Mouse (Mus musculus) heart, postnatal 4 days (tissue): ENCODE measurements around the gene Hivep2. TPM values are rescaled to one million over a fixed set of nuclear protein-coding genes. Genes with fewer than 3 reads are reported as not detected.

Source experiments
- DNase-seq: peaks from one replicate; pipeline ENCODE4 v3.0.0; 2021
- total RNA-seq, 2 experiments: library from RNA; stranded (reverse); gene quantifications; 2 replicates each; pipeline ENCODE4 v1.2.3; 2021

Gene Hivep2
- 10 to 100 TPM; 28.9 to 30.1 TPM for total RNA-seq

DNA sequence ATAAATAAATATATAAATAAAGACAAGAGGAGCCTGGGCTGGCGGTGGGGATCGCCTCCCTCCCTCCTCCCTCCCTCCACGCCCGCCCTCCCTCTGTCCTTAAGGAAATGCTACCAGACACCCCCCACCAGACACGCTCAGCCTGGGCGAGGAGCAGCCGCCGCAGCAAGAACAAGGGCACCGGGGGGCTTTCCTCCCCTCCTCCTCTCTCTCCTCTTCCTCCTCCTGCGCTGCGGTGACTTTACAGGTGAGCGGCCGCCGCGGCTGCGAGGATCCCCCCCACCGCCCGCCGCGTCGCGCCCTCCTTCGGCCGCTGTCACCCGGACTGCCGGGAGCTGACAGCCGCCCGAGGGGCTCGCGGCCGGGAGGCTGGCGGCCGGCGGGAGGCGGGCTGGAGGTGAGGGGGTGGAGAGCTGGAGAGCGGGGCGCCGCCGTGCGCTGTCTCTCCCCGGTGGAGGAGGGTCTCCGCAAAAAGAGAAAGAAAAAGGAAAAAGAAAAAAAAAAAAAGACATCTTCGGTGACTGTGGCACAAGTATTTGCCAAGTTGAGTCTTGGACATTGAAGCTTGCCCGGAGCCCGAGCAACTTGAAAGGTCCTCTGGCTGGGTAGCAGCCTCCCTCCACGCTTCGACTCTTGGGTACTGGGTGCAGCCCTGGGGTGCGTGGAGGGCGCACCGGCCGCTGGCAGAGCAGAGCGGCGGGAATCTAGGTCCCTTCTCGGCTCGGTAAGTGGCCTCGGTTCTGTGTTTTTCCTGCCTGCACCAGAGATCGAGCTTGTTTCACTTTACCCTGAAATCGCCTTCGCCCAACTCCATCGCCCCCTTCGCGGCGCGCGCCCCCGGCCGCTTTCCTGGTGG is at the start of gene Hivep2:
Hivep2 (plus strand) TSS at position 102 of the 856 bp plus-strand sequence.
- peak; percentile 71 for DNase-seq

DNA sequence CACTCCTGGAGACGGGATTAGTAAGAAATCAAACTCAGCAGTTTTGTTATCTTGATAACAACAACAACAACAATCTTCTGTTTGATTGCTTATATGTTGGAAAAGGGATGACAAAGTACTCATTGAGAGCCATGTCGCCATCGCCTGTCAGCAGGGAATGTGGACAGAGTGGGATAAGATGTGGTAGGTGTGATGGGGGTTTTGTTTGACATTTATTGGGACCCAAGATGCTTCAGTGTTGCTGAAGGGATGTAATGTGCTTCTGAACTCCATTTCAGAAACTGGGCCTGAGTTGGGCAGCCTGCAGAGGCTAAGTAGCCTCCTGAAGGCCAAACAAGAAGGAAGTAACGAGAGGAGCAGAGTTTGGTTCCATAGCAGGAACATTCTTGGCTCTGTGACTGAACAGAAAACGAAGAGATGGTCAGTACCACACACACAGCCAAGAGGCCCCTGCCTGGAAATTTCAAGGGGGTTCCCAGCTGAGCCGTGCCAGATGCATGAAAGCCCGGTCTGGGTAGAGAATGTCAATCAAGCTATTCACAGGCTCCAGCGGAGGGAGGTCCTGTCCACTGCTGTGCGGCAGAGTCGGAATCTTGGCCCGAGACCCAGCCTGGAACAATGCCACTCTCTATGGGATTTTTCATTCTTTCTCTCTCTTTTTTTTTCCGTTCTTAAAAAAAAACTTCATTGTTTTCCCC is 49.1 kb upstream of the Hivep2 start:
- peak; percentile 82 for DNase-seq

DNA sequence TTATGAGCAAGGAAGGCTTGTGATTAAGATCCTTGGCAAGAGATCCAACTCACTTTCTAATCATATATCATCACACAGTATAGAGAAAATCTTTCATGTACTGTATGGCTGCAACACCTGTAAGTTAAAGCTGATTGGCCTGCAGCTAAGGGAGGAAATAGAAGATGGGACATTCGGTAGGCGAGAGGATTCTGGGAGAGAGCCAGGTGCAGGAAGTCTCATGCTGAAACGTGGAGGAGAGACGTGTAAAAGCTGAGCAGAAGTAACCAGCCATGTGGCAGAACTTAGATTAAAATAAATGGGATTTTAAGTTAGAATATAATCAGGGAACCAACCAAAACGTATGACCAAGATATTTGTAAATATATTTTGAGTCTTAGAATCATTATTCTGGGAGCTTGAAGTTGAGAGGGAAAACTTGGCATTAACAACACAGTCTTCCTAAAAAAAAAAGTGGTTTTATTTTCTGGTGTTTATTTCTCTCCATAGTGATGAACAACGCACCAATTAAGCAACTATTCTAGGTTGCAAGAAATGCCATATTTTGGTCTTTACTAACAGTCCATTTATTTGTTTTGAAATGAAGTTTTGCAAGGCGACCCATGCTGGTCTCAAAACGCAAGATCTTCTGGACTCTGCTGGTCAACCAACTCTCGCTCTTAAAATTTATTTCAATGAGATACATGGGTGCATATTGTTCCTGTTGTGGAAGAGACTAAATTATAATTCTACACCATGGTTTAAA is 44.1 kb upstream of the Hivep2 start:
- no peak for DNase-seq

DNA sequence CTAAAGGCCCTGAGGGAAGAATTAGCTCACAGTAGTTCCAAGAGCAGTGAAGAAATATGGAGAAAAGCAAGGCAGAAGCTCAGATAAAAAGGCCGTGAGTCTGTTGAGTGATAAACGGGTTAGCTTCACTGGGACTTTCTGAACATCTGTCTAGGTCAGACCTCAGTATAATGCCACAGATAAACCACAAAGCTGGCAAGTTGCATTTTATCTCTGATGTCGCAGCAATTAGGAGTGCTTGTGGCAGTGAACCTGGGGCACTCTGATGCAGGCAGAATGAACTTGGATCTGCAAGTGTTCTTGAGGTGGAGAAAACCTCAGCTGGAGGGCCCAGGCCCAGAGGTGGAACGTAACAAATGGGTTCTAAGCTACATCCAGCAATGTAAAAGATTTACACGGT is 36.6 kb upstream of the Hivep2 start:
- DNase-seq = no peak

DNA sequence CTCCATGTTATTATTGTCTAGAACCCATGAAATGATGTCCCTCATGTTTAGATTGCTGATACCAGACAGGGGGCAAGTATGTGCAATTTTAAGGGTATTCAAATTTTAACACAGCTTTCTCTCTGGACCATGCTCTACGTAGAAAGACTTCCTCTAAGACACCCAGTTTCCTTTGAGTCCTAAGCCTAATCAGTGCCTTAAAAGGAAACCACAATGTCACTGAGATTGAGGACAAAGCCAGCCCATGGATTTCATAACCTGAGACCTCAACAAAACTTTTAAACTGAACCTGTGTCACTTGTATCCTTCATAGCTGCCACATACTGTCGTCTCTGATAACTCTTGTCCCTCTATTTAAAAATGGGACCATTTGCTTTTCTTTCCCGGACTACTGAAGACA is 33.7 kb upstream of the Hivep2 start:
- no peak for DNase-seq

DNA sequence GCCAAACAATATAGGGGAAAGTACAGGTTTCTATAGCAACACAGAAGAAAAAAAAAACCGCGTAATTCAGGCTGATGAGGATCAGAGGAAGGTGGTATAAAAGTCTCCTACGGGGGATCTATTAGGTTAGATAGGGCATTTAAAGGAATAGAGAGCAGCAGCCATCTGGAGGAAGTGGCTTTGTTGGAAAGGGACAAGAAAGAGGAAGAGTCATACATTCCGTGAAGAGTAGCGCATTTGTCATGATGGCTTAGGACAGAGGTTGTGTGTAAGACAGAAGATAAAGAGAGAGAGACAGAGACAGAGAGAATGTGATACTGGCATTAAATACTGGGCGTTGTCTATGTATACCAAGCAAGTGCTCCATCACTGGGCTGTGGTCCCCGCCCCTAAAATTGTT is 32.6 kb upstream of the Hivep2 start:
- DNase-seq = no peak

DNA sequence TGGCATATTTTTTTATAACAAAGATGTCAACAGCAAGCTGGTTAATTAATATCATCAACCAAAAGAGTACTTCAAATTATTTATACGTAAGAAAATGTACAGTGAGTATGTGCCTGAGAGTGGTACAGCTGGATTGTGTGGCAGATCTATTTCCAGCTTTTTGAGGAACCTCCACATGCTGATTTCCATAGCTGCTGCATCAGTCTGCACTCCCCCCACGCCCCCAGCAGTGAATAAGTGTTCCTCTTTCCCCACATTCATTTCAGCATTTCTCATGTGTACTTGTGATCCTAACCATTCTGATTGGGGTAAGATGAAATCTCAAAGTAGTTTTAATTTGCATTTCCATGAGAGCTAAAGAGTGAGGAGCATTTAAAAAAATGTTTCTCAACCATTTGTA is 30.2 kb upstream of the Hivep2 start:
- DNase-seq = no peak

DNA sequence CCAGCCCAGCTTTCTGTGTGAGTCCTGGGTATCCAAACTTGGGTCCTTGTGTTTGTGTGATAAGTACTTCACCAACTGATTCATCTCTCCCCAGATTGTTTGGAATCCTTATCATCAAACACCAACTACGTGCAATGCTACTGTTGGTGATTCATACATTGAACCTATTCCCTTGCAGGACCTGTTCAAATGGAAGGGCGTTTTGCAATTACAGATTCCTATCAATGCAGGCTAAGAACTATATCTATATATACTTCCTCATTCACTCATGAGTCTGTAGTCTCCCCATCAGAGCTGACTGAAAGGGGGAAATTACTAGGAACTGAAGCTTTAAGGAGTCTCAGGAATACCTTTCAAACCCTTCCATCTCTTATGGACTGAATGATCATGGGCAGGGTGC is 24.5 kb upstream of the Hivep2 start:
- no peak for DNase-seq

DNA sequence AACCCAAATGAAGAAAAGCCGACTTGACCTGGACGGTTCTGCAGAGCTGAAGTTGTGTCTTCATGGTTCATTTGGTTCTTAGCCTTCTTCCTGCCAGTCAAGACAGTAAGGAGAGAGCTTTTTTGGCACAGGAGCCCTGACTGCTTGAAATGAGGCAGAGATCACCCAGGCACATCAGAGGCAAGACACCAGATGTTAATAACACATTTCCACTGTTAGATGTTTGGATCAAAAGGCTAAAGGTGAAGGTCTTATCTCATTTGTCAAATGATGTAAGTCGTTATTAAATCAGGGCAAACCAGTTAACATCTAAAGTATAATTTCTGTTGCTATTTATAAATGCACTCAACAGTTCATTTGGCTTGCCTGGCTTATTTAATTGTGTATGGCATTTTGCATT is 22.2 kb upstream of the Hivep2 start:
- no peak for DNase-seq

DNA sequence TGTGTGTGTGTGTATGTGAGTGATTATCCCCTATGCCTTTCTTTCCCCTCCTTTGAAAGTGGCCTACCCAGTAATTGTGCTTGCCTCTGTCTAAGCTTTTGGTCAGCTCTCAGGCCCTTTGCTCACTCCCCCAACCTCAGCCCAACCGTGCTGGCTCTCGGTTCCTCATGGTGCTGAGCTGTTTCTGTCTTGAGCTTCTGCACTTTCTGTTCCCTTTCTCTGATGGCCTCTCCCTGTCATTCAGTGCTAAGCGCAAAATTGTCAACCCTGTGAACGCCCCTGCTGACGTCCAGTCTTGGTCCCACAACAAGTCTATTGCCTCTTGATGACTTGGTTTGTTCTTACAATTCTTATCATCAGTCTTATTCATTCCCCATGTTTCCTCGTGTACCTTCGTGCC is 19.4 kb upstream of the Hivep2 start:
- no peak for DNase-seq

DNA sequence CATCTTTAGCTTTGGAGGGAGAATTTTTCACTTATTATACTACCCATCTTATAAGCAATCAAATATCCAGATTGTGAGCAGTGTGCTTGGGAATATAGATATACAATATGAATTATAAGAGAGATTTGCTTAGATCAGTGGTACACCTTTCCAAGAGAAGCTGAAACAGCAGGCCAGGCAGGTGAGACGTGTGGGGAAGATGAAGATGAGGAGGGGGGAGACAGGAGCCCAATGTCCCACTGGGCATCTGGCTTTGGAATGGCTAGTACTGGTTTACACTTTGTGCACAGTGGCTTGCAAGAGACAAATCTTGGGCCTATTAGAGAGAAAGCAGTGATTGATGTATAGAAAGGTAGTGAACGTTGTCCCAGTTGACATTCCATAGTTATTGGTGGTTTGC is 2.9 kb upstream of the Hivep2 start:
- DNase-seq = no peak

DNA sequence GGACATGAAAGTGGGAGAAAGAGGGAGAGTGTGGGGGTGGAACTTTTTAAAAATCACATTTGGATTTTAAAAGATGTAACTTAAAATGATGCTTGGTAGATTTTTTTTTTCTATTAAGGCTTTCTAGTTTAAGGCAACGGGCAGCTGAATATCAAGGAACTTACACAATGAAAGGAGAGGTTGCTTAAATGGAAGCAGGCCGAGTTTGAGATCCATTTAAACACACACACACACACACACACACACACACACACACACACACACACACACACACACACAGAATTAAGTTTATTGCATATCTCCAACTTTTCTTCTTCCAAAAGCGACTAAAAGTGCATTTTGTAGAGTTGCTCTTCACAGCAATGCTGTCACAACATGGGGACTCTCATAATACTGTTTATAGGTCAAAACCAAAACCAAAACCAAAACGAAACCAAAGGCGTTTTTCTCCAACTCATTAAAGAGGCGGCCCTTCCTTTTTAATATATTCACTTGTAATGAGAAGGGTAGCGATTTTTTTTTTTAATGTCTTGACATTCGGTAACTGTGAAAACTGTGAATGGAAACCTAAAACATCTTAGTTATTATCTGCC is 1.9 kb upstream of the Hivep2 start:
- DNase-seq = no peak

DNA sequence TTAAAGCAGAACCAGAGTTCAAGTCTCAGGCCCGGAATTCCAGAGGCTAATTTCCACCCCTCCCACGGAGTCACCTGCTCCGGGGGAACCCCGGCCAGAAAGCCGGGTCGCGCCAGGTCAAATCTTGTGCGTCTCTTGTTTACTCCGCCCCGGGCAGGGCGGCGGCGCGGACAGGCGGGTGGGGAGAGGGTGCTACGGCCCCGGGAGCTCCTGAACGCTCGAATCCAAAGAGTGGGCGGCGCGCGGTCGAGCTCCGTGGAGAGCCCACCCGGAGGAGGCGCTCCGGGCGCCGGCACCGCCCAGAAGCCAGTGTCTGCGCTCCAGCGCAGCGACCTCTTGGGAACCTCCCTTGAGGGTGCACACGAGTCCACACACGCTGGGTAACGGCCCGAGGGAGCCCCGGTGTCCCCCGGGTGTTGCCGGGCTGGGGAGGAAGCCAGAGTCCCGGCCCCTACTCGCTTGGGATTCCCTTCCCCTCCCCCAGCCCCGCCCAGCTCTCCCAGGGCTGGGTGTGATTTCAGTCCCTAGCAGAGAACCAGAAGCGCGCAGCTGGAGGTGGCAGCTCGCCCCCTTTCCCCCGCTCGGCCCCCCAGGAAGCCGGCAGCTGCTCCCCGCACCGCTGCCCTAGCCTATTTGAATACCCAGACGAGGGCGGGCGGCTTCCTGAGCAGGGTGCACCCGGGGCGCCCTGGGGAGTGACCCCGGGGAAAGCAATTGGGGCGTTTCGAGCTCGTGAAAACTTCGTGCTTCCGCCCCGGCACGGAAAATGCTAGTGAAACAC is 1.2 kb upstream of the Hivep2 start:
- peak; percentile 93 for DNase-seq

DNA sequence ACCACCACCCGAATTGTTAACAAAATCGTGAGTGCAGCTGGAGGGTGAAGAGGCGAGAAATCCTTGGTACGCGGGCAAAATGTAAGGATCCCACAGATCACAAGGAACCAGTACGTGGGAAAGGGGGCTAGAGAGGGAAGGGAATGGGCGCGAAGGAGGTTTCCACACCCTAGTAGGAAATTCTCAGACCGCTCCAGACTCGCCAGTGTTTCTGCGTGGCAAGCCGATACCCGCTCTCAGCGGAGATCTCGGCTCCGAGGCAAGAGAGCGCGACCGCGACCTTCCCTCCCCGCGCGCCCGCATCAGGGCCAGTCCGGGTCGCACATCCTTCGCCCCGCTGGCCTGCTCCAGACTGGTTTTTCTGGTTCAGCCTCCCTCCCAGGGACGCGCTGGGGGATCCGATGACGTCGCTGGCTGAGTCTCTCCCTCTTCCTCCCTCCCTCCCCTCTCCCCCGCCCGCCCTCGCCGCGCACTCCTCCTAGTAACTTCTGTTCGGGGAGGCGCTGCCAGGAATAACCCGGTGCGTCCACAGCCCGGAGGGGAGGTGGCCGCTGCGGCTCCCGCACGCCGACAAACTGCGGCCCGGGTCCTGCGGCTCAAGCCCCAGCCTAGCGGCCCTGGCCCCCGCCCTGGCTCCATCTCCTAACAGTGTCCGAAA is 430 bp upstream of the Hivep2 start:
- peak; percentile 92 for DNase-seq

DNA sequence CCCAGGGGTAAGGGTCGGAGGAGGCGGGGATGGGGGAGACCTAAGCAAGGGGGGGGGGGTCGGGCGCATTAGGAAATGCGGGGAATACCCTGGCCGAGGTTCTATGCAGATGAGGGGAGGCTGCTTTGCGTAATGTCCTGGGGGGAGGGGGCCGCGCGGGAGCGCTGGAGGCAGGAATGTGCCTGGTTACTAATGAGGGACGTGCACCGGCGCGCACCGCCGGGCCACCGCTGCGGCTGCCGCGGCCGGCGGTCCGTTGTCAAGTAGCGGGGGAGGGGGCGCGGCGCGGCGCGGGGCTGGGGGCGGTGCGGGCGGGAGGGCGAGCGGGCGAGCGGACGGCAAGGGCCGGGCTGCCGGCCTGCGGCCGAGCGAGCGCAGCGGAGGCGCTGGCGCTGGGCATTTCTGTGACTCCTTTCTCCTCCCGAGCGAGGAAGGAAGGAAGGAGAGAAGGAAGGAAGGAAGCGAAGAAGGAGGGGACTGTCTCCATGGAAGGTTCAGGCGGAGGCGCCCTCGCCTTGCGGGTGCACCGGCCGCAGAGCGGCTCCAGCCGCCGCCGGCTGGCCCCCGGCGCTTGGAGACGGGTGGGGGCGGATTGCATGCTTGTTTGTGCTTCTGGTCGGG is 1.1 kb downstream of the Hivep2 start:
- DNase-seq = peak; percentile 85

DNA sequence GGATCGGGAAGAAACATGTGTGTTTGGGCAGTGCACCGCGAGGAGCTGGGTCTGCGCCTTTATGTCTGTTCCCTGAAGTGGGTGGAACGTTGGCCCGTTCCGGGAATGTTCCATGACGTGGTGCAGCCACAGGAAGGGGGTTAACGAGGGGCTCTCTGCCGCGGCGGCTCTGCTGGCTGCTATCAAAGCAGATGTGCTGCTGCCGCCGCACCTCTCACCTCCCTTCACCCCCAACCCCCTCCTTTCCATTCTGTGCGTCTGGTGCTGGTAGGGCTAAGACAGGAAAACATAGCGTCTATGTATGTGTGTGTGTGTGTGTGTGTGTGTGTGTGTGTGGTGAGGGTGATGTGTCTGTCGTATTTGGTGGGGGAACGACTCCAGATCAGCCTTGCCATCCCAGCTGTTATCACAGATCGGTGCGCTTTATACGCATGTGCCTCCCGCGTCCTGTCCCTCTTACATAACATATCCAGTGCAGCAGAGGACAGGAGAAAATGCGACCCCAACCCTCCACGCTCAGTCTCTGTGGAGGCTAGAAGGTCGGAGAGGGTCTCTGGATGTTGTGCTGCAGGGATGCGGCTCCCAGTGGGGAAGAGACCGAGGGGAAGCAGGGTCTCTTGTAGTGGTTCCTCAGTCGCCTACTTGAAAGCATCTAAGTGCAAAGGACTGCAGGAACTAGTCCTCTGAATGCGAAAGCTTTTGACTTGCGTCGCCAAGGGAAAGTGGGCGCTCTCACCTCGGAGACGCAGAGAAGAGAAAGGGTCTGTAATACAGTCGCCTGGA is 1.8 kb downstream of the Hivep2 start:
- DNase-seq = peak; percentile 94

DNA sequence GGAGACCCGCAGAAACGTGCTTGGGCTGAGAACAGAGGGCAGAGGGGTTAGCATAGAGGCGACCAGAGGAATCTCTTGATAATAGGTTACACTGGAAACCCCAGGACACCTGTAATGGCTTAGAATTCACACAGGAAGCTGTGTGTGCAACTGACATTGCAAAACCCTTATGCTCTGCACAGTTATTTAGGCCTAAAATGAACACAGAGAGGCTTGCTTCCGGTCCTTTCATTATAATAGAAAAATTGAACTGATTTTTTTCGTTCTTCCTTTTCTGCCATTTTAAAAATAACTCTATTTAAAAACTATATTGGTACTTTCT is 2.3 kb downstream of the Hivep2 start:
- DNase-seq = no peak

DNA sequence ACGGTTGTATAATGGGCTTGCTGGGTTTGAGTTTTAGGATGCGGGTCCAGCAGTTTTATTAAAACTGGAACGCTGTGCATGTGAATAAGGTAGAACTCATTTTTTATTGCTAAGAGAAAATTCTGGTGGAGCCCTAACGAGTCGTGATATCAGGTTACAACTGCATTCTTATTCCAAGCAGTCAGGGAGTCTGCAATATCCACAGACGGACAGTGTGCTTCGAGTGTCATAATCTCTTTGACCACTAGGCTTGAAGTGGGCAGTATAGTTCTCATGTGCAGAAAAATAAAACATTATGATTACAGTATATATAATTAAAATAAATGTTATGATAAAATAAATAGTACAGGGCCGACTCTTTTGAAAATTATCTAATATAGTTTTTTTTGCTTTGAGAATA is 3.1 kb downstream of the Hivep2 start:
- peak; percentile 58 for DNase-seq

DNA sequence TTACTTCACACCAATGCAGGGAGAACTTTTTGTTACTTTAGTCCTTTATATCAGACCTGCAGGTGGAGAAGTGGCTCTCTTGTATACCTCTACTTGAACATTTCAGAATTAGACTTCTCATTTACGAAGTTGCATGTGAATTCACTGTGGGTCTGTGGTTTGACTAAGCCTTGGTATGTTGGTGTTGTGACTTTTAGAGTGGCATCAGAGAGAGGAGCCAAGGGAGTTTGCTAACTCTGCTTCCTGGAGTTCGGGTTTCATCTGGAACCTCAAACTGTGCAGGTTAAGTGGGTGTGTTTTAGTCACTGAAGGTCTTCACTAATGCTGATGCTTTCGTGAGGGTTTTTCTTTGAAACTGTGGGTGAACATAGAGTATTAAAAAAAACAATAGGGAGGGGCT is 4.4 kb downstream of the Hivep2 start:
- DNase-seq = no peak

DNA sequence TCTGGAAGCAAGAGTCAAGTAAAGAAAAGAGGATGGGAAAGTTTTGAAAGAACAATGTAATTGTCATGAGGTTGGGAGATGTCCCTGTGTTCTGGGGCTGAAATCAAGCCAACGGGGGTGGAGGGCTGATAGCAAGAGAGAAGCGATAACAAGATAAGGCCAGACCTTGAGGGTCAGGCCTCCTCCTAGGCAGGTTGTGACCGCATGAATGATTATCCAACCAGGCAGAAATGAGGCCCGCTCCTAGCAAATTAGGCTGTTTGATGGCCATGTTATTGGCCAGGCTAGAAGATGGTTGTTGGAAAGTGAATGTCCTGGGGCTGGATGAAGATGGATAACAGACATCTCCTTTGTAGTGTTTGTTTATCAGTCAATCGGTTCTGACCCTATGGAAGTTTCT is 5.4 kb downstream of the Hivep2 start:
- no peak for DNase-seq
